Mouse (Mus musculus) cerebellum, postnatal 10 days (tissue): ENCODE data around the gene Tmem120b.

Source experiments
- DNase-seq, 2 experiments: peaks; one replicate each; pipeline ENCODE4 v3.0.0; 2021; ENCODE audit warnings: mixed read lengths in 2 of 2

The Tmem120b gene

GRCm38 (mm10) chr5:123141555-123142160, 73.4 kb downstream of the Tmem120b start:
- peak; percentile 83 to 84 for DNase-seq

- DNase-seq: peak; percentile 70
These were observed 74.2 kb downstream of the Tmem120b start, which contains the start of gene Setd1b for GRCm38 (mm10) chr5:123142161-123143157. Setd1b (plus strand) TSS chr5:123142193.

- peak; percentile 61 to 65 for DNase-seq
These were observed 75.2 kb downstream of the Tmem120b start for GRCm38 (mm10) chr5:123143251-123143970.

GRCm38 (mm10) chr5:123143971-123144745, 75.9 kb downstream of the Tmem120b start:
- DNase-seq: no peak

- DNase-seq: no peak
These were observed 76.8 kb downstream of the Tmem120b start for GRCm38 (mm10) chr5:123144746-123145590.

- no peak for DNase-seq
These were observed 78.1 kb downstream of the Tmem120b start for GRCm38 (mm10) chr5:123146357-123146756.

GRCm38 (mm10) chr5:123147569-123147968, 79.4 kb downstream of the Tmem120b start:
- DNase-seq: no peak

GRCm38 (mm10) chr5:123148073-123148722, 80.0 kb downstream of the Tmem120b start:
- DNase-seq: peak; percentile 56 to 61

GRCm38 (mm10) chr5:123149451-123150400, 81.5 kb downstream of the Tmem120b start:
- DNase-seq: peak; percentile 96 to 97

- DNase-seq: no peak
These were observed 82.4 kb downstream of the Tmem120b start for GRCm38 (mm10) chr5:123150641-123151040.

- DNase-seq: no peak
These were observed 82.9 kb downstream of the Tmem120b start for GRCm38 (mm10) chr5:123151077-123151476.

GRCm38 (mm10) chr5:123151707-123152362, 83.6 kb downstream of the Tmem120b start:
- DNase-seq: no peak

GRCm38 (mm10) chr5:123152901-123153300, 84.7 kb downstream of the Tmem120b start:
- DNase-seq: no peak

- DNase-seq: peak; percentile 81 to 86
These were observed 87.2 kb downstream of the Tmem120b start for GRCm38 (mm10) chr5:123155425-123155824.

GRCm38 (mm10) chr5:123156763-123157162, 88.5 kb downstream of the Tmem120b start:
- DNase-seq: no peak

GRCm38 (mm10) chr5:123157972-123158371, 89.8 kb downstream of the Tmem120b start:
- DNase-seq: no peak

- DNase-seq: no peak
These were observed 91.2 kb downstream of the Tmem120b start for GRCm38 (mm10) chr5:123159446-123159845.

GRCm38 (mm10) chr5:123159866-123160265, 91.7 kb downstream of the Tmem120b start:
- no peak for DNase-seq

GRCm38 (mm10) chr5:123160341-123160740, 92.1 kb downstream of the Tmem120b start:
- no peak for DNase-seq
